Mouse (Mus musculus) layer of hippocampus, postnatal 10 days (tissue): ENCODE results near the gene Ccdc93. TPM values are rescaled to one million over a fixed set of nuclear protein-coding genes. Genes with fewer than 3 reads are reported as not detected.

Experiments
- DNase-seq, 2 experiments: peaks; one replicate each; pipeline ENCODE4 v3.0.0; 2021; ENCODE audit warnings: low spot score in 2 of 2
- long read RNA-seq: library from polyadenylated mRNA; stranded (forward); transcript quantifications from one replicate; pipeline ENCODE4 v2.0.0, GENCODE M21; 2023
- total RNA-seq, 2 experiments: library from RNA; stranded (reverse); gene quantifications; 2 replicates each; pipeline ENCODE4 v1.2.3; 2021

Ccdc93 gene
- total RNA-seq = 10 to 100 TPM; 35.4 to 37.3 TPM
- long read RNA-seq, partial matches to known transcripts = 0 of 1 reads
- long read RNA-seq, other reads (novel, unspliced or antisense) = 1 of 1 reads

DNA sequence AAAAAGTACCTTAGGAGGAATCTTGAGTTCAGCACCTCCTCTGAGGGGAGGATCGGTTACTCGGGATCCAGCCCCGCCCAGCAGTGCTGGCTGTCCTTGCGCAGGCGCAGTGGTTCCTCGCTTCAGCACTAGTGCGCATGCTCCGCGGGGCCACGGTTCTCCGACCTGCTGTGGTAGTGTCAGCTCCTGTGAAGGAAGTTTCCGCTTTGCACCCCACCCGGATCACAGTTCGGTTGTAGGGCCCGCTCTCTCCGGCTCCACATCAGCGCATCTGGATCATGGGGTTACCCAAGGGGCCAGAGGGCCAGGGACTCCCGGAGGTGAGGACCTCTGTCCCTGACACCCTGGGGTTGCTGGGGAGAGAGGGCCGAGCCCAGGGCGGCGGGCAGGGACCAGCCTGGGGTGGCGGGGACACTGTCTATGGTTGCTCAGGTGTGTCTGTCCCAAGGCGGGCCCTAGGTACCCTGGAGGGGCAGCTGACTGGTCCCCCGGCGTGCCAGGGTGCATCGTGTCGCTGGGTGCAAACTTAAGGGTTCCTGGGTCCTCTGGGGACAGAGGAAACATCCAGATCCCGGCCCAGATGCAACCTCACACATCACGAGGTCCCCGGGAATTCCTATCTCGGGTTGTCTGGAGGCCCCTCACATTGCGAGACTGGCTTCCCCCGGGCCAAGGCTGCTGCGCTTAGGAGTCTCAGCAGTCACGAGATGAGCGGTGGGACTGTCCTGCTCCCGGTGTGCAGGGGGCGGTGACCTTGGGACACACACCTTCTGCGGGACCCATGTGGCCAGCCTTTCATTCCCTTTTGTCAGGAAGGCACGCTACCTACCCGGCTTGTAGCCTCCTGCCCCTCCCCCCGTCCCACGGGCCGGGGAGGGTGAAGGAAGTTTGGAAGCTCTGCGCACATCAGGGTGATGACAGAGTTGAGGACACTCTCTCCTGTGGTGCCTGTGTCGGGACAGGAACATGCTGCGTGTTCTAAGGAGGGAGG, at the start of gene Ccdc93:
Gene Ccdc93 (plus strand): TSS at position 112 of the 991 bp plus-strand sequence.
- peak; percentile 99 to 100 for DNase-seq

DNA sequence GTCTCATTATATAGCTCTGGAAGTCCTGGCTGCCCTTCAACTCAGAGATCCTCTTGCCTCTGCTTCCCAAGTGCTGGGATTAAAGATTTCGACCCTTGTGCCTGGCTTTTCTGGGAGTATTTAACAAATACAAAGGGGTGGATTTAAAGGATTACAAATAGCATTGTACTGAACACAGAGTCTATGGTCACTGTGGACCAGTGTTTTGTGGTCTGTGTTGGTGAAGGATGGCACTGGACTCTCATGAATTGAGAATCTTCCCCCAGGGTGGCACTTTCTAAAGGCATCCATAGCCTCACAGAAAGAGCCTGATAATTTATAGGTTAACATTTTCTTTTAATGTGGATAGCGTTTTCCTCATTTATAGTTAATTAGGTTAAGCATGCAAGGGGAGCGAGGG, 49.3 kb upstream of the Ccdc93 start:
- no peak for DNase-seq

DNA sequence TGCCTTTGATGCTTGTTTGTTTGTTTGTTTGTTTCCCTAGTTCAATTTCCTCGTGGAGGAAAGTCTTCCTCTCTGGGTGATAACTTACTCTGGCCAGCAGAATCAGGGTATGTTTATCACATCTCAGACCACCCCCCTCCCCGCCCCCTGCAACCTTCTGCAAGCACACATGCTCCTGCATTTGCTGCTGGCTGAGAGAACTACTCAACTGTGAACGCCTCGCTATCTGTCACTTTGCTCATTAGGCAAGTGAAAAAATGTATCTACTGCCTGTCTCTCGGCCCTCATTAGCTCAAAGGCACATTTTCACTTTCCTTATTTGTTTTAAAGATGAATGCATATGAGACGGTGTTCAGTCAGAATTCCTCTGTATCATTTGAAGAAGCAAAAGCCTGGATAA, 42.5 kb upstream of the Ccdc93 start:
- no peak for DNase-seq

DNA sequence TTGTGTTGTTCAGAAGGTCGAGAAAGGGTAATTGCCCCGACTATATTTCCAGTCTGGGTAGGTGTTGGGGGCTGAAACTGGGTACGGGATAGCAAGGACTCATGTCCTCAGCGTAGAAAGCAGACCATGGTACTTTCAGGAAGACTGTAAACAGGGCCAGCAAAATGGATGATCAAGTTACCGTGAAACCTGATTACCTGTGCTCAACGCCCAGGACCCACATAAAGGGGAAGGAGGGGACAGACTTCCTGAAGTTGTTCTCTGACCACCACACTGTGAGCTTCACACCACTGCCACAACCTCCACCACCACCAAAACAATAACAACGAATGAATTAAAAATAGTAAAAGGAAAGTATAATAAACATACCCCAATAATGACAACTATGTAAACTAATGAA, 42.1 kb upstream of the Ccdc93 start:
- no peak for DNase-seq

DNA sequence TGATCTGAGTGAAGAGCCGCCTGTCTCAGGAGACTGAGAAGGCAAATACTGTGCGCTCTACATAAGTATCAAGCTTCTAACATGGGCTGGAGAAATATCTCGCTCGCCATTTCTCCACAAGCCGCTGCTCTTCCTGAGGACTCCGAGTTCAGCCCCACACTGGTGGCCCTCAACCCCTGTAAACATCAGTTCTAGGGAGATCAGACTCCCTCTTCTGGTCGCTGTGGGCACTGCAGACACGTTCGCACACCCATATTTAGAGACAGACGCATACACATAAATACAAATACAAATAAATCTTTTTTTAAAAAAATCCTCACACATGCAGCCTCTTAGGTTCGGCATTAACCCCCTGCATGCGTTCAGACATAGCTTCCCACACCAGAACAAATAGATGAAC, 41.3 kb upstream of the Ccdc93 start:
- peak; percentile 39 to 51 for DNase-seq

DNA sequence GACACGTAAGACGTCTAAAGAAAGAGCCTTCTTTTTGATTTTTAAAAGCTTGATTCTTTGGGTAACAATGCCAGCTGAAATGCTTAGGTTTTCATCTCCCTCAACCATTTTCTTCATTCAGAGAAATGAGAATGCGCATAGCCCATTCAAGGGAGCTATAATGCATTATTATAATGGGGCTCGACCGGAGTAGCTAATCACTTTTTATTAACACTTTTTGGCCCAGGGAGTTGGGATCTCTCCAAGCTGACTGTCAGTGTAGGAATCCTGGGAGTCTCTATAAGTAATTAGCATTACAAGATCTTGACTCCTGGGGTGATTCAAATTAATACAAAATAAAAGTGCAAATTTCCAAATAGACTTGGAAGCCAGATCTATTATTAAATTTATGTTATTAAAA, 40.8 kb upstream of the Ccdc93 start:
- no peak for DNase-seq

DNA sequence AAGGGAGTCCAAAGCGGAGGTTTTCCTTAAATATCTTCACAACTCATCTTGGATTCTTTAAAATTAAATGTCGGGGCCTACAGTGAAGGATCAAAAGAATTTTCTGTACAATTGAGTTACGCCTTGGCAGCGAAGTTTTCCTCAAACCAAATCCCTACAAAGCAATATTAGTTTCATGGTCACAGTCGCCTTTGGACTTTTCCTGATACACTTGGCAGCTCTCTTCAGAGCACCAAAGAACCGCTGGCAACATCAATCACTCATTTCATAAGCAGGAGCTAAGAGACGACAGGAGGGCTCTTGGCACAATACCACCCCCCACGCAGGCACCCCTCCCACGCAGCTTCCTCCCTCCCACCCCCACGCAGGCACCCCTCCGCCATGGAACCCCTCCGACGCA, 40.4 kb upstream of the Ccdc93 start:
- no peak for DNase-seq

DNA sequence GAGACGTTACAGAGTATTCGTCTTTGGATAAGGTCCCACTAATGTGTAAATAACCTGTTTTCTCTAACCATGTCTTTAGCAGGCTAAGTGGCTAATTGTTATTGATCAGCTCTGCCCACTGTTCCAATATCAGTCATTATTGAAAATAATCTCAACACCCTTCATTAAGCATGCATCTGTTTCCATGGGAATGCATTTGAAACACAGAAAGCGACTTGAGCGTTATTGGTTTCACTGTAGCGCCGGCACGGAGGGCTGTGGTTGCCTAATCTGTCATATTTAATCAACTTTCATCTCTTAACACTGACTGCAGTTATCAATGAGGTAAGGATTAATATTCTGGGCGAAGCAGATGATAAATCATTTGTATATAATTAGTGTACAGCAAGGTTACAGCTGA, 40.0 kb upstream of the Ccdc93 start:
- DNase-seq = no peak

DNA sequence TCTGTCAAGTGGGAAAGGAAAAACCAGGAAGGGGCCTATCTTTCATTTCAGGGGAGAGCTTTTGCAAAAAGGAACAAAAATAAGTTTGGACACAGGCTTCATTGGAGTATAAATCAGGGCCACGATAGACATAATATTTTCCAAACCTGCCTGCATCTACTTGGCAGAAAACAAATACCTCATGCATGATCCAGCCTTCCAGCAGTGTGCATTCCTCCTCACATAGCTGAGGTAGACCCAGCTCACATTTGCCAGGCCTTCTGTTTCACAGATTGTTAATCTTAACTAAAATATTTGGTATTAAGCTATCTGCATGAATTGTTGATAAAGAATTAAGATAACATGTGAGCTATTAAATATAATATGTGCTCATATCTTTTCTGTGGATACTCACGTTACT, 37.7 kb upstream of the Ccdc93 start:
- DNase-seq = no peak

DNA sequence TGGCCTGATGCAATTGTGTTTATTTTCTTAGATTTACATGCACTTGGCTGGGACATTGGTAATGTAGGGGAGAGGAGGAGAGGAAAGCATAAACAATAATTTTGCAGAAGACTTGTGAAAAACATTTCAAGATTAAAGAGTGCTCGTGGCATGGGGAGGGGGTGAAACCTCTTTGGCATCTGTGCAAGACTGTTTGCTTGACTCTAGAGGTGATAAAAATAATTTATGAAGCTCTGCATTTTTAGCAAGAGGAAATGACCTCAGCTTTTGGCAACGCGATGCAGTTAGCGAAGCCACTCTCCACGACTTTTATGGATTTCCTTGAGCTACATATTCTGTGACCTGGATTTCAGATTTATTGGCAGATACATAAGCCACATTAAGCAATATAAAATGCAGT, 36.1 kb upstream of the Ccdc93 start:
- DNase-seq = no peak

DNA sequence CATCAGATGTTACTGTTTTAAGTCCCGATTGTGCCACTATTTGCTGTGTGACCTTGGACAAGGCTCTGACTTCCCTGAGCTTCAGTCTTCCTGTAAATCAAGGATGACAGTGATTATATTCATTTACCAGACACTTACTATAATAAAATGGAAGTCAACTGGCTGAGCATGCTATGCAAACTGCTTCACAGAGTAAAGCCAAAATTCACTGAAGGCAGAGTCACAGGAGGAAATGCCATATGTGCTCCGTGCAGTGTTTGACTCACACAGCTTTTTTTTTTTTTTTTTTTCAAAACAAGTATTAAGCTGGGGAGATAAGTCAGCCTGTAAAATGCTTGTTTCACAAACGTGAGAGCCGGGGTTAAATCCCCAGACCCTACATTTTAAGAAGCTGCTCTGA, 34.3 kb upstream of the Ccdc93 start:
- no peak for DNase-seq

DNA sequence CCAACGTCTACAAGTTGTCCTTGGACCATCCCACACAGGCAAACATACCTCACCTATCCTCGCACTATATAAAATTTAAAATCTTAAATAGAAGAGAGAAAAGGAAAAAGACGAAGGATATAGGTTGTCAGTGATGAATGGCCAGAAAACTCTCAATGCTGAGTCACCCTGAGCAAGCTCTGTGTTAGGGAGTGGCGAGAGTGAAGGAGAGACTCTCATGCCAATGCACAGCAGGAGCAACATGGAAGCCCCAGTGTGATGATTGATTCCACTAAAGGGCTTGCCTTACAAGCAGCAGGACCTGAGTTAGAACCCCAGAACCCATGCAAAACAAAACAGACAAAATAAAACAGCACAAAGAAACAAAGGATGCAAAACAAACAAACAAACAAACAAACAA, 32.6 kb upstream of the Ccdc93 start:
- no peak for DNase-seq

DNA sequence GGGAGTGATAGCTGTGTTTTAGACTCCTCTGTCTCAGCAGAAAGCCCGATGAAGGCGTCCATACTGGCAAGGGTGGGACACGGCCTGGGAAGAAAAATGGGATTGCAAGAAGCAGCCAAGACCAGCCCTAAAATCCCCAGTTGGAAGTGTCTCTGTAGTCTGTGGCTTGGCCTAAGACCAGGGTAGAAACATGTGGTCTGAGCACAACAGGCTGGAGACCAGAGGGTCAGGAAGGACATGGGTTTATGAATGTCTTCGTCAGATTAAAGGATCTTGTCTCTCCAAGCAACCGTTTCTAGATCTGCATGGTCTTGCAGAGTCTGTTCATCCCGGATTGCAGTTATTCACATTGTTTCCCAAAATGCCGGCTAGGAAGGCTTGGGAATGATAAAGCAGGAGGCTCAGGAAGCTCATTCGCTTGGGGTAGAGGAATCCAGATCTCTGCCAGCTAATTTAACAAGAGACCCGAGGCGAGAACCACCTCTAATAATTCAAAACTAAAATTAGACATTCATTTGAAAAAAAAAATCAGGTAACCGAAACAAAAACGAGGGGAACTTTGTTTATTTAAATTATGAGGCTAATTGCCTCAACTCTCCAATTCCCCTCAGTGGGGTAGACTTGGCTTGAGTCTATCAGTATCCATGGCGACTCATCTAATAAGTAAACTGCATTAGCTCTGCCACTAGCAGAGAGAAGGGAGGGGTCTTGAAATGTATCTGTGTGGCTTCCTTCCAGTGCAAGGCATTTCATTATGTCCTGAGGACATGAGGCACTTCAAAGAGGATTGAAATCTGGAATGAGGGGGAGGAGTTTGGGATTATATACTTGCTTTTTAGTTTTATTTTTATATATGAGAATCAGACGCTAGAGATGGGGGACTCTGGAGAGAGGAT, 31.6 kb upstream of the Ccdc93 start:
- DNase-seq = no peak

DNA sequence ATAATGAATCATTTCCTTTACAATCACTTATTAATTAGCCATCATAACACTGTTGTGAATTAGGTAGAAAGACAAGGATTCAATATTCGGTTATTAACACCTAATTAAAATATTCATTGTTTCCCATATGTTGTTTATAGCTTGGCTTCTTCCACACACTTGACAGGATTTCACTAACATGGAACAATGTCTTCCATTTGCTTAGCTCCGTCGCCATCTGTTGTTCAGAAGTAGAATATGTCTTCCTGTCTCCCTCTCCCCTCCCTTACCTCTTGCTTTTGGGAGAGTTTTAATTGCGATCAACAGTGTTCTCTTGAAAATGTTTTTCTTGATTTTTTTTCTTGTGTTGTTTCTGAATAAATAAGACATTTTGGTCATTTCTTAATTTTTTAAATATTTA, 30.6 kb upstream of the Ccdc93 start:
- DNase-seq = no peak

DNA sequence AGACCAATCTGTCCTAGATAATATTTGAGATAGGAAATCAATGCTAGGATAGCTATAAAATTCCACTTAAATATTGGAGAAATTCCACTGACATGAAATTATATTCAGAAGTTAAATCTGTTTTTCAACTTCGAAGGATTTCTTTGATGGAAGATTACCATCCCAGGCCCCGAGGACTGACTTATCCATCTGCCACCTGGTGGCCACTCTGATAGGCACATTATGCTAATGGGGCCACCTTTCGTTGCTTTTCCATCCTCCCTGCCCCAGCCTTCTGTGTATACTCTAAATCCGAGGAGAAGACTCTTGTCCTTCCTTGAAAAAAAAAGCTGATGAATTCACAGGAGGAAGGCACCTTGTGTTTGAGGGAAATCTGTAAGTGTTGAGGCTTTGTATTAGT, 11.8 kb upstream of the Ccdc93 start:
- DNase-seq = peak; percentile 30 to 53

DNA sequence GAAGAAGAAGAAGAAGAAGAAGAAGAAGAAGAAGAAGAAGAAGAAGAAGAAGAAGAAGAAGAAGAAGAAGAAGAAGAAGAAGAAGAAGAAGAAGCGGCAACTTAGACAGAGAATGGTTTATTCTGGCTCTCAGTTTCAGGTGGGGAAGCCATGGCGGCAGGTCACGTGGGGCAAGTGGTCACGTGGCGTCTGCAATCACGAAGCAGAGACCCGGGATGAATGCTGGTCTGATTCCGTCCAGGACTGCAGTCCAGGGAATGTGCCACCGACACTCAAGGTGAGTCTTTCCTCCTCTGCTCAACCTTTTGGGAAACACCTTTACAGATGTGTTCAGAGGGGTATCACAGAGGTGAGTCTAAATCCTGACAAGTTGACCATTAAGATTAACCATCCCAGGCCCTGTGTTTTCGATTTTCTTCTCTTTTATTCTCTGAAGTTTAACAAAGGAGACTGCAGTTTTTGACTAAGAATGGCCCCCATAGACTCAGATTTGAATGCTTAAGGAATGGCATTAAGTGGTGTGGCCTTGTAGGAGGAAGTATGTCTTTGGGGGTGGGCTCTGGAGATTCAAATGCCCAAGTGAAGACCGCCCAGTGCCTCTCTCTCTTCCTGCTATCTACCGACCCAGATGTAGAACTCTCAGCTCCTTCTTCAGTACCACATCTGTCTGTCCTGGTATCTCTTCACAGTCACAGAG, 11.1 kb upstream of the Ccdc93 start:
- no peak for DNase-seq

DNA sequence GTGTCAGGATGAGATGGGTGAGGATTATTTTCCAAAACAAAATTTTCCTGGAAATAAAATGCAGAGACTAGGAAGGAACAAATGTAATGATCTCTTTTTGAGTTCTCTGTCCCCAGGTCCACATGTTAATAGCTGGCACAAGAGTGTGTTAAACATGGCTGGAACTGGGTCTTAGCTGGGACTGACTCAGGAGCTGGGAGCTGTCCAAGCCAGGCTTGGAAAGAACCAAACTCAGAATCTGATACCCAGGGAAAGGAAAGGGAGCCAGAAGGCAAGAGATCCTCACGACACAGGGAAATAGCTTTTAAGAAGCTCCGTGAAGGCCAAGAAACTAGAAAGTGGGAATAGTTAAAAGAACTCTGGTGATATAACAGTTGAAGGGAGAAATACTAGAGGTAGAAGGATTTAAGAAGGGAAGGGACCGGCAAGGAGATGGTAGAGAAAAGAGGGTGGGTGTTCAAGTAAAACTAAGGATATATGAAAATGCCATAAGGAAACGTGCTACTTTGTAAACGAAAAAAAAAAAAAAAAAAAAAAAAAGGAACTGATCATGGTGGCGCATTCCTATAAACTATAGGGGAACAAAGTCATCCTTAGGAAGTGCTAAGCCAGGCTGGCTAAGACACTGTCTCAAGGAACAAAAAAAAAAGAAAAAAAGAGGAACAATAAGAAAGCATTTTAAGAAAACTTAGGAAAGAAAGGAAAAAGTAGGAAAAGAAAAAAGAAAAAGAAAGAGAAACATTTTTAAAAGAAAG, 489 bp upstream of the Ccdc93 start:
- no peak for DNase-seq

DNA sequence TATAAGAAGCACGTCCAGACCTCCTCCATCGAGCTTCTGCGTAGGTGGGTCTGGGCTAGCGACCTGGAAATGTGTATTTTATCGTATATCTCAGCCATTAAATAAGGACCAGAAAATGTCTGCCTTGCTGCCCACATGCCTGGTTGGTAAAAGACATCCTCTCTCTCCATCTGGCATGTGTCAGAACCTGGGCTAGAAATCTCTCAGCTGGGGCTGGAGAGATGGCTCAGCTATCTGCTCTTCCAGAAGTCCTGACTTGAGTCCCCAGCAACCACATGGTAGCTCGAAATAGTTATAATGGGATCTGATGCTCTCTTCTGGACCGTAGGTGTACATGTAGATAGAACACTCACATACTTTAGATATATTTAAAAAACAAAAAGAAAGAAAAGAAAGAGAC, 5.1 kb downstream of the Ccdc93 start:
- no peak for DNase-seq

DNA sequence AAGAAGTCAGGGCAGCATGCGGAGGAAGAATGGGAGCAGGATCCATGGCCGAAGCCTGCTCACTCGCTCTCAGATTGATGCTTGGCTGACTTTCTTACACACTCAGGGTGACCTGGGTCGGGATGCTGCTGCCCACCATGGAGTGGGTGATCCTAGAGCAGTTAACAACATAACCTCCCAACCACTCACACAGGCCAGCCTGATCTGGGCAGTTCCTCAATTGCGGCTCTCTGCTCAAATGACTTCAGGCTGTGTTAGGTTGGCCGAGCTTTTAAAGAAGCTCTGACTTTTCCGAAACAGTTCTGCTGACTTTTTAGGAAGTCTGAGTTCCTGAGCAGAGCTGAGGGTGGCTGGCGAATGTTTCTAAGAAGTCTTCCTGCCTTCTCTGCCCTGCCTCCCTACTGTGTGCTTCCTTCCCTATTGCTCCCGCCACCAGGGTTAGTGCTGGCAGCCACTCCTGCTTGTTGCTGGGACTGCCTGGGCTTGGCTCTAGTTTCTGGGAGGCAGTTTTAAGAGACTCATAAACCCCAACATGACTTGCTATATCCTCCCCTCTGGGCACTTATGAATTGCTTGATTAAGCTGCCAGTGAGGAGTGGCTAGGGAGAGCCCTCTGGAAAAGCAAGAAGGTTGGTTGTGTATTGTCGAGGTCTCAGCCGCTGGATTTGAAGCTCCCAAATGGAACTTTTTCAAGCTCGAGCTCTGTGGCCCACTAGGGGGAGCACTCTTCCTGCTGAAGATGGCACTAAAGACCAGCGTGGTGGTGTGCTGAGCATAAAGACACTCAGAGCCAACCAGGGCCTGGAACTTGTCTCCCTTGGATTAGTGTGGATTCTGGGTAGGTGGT, 9.9 kb downstream of the Ccdc93 start:
- DNase-seq = peak; percentile 76 to 82

DNA sequence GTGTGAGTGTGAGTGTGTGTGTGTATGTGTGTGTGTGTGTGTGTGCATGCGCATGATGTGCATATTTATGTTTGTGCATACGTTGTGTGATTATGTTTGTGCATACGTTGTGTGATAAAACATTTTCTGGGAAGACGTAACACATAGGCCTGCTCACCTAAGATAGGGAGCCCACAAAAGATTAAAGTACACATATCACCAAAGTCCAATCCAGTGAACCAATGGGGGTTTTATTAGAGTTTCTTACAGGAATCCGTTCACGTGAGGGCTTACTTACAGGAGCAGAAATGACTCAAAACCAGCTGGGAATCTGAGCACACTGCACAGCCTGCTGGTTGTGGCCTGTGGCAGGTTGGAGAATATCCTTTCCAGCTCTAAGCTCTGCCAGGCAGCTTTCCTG, 13.3 kb downstream of the Ccdc93 start:
- DNase-seq = no peak
